Mouse (Mus musculus): Measurements from ENCODE around the gene Meaf6.
A peak's percentile ranks its signal among the peaks of the same experiment; 100 is the strongest.

Meaf6 gene

DNA sequence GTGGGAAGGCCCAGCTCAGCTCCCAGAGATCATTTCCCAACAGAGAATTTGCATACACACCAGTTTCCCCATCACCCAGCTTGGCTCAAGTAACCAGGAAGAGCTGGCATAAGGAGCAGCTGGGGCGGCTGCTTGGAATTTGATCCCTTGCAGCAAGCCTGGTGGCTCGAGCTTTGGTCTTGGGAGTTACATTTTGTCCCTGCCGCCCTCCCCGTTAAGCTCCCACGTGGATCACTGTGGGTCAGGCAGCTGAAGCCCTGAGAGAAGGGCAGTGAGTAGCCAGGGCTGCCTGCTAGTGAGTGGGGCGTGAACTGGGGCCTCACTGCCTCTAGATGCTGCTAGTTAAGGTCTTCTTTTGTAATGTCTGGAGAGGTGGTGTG is 30.8 kb downstream of the Meaf6 start:
- no peak for DNase-seq (ENCODE audit: low read depth, low spot score)

- DNase-seq (ENCODE audit: low read depth, low spot score) = no peak
These were observed 31.3 kb downstream of the Meaf6 start for GRCm38 (mm10) chr4:125116090-125116861.

- no peak for DNase-seq (ENCODE audit: low read depth, low spot score)
These were observed 32.0 kb downstream of the Meaf6 start for GRCm38 (mm10) chr4:125116929-125117328.

- no peak for DNase-seq (ENCODE audit: low read depth, low spot score)
These were observed 33.0 kb downstream of the Meaf6 start for GRCm38 (mm10) chr4:125117902-125118320.

DNA sequence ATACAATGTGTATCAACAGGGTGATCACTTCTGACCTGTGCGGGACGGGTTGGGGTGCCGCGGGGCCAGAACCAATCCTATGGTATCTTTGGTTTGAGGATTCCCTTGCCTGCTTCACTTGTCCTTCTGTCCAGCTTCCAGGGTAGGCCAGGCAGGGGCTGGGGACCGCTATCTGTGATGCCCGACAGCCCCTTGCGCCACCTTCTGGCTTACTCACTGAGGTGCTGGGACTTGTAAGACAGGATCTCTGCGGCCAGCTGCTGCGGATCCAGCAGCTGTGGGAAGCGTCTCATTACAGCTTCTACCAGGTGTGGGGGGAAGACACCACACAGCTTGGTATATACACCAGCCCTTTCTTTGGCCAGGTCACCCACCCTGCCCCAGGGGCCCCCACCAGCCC is 34.1 kb downstream of the Meaf6 start:
- DNase-seq (ENCODE audit: low read depth, low spot score) = no peak

DNA sequence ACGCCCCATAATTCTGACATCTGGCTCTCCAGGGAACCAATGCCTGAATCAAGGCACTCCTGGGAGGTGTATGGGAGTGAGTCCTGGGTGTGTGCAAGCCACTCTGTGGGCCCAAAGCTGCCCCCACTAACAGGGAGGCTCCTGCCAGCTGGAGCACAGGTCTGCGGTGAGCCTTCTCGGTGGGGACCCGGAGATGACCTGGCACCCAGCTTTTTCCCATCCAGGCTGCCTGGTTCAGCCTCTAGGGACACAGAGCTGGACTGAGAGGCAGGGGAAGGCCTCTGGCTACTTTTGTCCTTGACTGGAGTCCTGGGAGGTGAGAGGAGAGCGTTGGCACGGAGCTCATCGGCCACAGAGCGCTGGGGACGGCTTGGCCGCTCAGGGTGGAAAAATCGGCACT is 34.8 kb downstream of the Meaf6 start:
- DNase-seq (ENCODE audit: low read depth, low spot score) = no peak

DNA sequence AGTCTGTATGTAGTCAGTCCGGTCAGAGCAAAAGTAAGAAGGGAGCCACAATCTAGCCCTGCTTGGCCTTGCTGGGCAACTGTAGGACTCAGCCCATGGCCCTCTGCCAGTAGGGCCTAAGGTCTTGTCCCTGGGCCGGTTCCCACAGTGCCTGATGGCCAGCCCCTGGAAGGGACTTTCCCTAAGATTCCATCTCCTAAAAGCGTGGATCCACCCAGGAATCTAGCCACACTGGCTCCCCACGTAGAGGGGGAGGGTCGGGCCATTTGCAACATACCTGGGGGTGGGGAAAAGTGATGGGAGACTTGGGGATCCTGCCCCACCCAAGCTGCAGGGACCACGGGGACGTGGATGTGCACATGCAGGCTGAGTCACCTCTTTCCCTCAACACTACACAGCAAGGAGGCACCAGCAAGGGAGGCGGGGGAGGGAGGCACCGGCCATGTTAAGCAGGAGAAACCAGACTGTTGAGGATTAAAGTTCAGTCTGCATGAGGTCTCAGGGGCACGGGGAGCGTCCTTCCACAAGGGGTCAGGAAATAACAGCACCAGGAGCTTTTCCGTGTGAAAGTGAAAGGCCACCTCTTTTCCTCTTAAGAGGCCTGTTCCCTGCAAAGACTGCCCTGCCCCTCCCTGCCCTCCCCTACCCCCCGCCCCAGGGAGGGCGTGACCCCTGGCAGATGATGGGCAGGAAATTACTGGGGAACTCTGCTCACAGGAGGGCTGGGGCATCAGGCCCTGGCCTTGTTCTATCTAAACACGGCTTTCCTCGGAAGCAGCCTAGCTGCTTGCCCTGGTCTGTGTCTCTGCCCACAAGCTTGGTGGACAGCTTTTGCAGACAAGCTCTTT is 37.7 kb downstream of the Meaf6 start:
- DNase-seq (ENCODE audit: low read depth, low spot score) = no peak

DNA sequence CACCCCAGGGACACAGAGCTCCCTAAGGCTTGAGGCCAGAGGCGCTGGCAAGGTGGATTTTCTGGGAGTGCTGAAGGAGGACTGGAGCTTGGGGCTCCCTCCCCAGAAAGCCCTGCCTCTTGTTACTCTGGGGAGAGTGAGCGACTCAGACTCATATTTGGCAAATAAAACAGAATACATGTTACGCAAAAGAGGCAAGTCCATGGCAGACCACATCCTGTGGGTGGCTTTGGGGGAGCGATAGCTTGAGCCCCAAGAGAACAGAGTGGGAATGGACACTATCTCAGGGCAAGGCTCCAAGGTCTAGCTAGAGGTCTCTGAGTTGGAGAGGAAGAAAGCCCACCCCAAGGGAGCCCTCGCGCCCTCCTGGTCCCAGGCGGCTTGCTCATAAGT is 38.3 kb downstream of the Meaf6 start:
- no peak for DNase-seq (ENCODE audit: low read depth, low spot score)

DNA sequence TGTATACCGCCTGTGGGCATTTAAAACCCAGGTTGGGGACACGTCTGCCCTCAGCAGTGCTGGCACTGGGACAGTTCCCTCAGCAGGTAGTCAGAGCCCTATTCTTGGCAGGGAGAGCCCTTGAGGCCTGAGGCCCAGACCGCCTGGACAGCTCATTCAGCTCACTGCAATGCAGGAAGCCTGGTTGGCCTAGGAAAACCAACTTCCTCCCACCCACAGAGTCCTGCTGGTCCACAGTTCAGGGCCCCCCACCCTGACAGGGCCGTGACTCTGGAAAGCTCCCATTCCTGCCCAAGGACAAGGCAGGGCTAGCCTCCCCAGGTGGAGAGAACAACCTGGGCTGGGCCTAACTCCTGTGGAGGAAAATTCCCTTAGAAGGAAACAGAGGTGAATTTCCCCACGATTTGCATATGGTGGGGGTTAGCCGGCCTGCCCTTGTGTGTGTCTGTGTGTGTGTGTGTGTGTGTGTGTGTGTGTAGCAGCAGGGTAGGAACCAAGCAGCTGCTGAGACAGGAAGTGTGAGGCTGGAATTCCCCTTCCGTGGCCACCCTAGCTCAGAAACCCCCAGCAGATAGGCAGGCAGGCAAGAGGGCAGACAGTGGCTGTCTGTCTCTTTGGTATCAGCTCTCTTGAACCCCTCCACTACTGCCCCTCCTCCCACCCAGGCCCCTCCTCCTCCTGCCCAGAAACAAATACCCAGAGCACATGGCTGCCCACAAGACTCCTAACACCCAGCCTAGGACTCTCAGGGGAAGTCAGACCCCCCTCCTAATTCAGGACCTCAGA is 39.7 kb downstream of the Meaf6 start:
- DNase-seq (ENCODE audit: low read depth, low spot score) = no peak

- DNase-seq (ENCODE audit: low read depth, low spot score) = no peak
These were observed 40.5 kb downstream of the Meaf6 start for GRCm38 (mm10) chr4:125125361-125125921.

- no peak for DNase-seq (ENCODE audit: low read depth, low spot score)
These were observed 41.3 kb downstream of the Meaf6 start for GRCm38 (mm10) chr4:125126186-125126585.

- no peak for DNase-seq (ENCODE audit: low read depth, low spot score)
These were observed 41.8 kb downstream of the Meaf6 start for GRCm38 (mm10) chr4:125126761-125127160.

DNA sequence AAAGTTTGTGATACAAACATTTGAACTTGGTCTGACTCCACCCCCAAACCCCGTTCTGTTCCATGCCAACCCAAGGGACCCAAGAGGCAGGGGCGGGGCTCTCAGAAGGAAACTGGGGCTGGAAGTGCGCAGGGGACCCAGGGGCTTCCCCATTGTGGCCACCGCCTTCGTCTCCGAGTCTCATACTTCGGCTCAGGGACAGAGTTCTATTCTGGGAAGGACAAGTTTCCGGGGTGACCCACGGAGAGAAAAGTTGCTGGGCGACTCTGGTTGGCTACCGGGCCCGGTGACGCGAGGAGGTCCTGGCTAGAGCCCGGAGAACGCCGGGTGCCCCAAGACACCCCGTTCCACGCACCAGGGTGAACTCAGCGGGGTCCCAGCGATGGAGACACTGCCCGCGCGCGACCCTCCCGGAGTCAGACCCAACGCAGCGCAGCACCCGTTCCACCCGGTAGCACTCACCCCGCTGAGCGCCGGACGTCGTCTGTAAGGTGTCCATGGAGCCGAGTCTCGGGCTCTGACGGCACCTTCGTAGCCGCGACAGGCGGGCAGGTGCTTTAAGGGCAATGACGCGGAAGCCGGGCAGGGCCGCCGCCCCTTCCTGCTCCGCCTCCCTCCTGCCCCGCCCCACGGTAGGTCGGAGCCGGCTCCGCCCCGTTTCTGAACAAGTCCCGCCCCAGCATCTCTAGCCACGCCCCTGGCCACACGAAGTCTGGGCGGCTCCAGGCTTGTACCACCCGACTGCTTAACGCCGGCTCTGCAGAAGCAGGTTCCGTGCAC is 42.6 kb downstream of the Meaf6 start, which contains the start of gene Zc3h12a:
Zc3h12a (minus strand) TSS at position 536 of the 780 bp plus-strand sequence.
- DNase-seq (ENCODE audit: low read depth, low spot score) = peak; percentile 62

DNA sequence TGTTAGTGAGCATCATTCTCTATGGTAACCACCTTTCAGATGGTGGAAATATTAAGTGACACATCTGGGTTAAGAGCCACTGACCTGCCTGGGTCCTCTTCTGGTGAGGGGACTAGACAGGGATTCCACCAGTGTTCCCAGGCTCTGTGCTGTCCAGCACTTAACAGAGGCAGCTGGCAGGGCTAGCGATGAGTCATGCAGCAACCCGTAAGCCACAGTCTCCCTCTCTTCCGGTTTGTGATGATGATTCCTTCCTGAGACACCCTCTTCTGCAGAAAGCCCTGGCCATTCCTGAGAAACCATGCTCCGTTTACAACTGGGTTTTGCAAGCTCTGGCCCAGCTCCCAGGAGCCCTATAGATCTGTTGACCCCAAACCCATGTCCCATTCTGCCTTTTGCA is 46.6 kb downstream of the Meaf6 start:
- no peak for DNase-seq (ENCODE audit: low read depth, low spot score)

DNA sequence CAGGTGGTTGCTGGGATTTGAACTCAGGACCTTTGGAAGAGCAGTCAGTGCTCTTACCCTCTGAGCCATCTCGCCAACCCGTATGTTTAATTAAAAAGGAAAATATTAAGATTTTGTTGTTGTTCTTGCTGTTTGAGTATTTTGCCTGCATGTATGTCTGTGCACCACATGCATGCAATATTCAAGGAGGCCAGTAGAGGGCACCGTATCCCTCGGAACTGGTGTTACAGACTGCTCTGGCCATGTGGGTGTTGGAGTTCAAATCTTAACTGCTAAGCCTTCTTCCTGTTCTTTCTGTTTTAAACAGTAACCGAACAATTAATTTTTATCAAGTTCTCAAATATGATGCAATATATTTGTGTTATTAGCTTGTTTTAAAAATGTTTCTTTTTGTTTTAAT is 47.5 kb downstream of the Meaf6 start:
- peak; percentile 54 for DNase-seq (ENCODE audit: low read depth, low spot score)

GRCm38 (mm10) chr4:125134192-125134591 is 49.3 kb downstream of the Meaf6 start:
- no peak for DNase-seq (ENCODE audit: low read depth, low spot score)

DNA sequence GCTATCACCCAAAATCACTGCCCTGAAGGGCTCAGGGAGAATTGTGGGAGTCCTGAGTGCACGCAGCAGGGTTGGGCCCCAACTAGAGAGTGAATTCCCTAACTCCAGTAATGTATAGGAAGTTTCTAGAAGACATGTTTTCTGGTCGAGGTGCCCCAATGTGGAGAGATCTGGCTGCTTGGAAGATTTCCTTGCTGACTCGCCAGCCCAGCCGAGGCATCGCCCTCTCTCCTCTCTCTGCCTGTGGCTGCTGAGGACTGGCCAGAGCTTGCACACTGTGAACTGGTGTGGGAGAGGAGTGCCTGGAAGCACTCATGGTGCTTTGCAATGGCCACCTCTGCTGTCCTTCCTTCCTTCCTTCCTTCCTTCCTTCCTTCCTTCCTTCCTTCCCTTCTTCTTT is 49.7 kb downstream of the Meaf6 start:
- DNase-seq (ENCODE audit: low read depth, low spot score) = no peak

DNA sequence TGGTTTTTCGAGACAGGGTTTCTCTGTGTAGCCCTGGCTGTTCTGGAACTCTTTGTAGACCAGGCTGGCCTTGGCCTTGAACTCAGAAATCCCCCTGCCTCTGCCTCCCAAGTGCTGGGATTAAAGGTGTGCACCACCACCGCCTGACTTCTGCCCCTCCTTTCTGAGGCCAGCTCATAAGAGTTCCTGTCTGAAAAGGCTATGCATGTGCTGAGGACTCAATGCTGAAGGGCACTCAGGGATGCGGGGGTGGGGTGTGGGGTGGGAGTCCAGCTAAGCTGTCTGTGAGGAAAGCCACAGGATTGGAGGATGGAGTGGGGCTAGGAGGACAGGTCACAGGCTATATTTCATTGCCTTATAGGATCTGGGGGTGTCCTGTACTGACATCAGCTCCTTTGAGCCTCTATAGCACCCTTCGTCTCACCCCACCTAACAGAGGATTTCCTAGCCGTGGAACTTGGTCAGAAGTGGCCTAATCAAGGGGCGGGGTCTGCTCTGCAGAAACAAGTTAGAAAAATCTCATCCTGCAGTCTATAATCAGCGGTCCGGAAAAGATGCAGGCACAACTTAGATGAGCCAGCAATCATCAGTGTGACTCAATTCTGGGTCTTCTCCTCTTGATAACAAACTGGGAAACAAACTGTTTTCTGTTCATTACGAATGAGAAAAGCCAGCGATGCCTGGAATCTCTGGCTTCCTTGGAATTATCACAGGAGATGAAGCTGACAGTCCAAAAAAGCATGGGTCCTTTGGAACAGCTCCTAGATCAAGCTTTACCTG is 50.3 kb downstream of the Meaf6 start:
- no peak for DNase-seq (ENCODE audit: low read depth, low spot score)

DNA sequence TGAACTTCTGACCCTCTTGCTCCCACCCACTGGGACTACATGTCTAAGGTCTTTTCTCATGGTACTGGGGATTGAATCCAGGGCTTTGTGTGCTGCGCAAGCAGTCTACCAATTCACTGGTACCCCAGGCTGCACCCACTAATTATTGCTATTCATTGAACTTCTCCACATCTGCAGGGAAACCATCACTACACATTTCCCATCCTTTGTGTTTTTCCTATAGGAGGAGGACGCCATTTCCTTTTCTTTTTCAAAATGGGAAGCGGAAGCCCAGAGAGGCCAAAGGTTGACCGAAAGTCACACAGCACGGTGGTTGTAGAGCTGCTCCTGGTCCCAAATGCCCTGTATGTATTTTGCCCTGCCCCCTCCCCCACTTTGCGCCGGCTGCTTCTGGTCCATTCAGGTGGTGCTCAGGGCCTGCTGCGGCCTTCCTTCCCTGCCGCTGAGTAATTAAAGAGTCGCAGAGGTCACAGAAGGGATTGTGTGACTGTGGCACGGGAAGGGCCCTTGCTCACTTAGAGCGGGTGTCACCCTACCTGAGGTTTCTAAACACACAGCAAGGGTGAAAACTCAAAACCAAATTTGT is 51.5 kb downstream of the Meaf6 start:
- no peak for DNase-seq (ENCODE audit: low read depth, low spot score)

DNA sequence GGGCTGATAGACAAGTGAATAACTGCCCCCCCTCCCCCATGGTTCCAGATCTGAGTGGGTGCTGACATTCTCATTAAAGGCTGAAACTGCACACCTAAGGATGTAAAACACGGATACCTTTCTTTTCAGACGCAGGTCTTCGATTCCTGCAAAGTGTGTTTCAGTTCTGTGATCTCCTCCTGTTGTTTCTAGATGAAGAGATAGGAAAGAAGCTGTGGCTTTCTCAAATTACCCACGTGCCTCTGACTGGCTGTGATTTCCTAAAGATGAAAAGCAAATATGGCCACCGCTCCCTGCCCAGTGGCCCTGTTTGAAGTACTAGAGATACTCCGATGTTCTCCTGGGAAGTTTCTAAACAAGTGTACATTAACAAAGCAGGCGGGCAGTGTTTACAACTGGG is 53.4 kb downstream of the Meaf6 start:
- no peak for DNase-seq (ENCODE audit: low read depth, low spot score)
